In the genomic region with DNA sequence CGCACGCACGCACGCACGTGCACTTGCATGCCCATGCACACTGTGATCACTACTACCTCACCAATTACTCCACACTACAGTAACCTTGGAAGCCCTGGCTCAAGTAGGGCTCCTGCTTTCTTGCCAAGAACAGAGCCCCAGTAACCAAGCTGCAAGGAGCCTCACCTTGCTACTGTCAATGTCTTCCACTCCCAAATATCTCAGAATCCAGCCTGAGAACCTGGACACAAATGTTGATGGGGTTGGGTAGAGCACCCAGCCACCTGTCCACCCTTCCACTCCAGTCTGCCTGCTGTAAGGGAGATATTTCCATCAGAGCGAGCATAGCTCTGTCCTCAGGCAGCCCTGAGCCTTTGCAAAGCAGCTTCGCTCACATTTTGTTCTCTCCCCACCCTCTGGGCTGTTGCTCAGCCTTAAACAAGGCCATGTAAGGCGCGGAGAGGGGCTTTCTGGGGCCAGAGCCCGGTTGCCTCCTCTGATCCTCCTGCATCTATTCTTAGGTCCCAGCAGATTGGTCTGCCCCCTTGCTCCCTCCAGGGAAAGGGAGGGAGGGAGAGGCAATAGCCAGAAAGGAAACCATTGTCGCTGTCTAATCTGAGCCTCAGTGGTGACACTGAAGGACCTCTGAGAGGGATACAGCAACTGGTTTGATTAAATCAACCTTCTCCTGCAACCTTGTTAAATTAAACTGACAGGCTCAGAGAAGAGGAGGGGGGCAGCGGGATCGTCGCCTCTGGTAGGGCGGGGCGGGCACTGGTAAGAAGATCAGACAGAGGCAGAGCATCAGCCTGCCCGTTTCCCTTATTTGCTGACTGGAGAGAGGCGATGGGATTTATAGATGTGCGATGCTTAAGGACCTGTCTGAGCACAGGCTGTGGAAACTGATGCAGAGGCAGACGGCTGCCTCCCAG, we compare ENCODE assay signal across 7 mouse cellular contexts. TPM values are rescaled to one million over a fixed set of nuclear protein-coding genes. Genes with fewer than 3 reads are reported as not detected.
DNase-seq lines count a peak whose midpoint lies in the region; ATAC-seq and TF ChIP-seq lines count a peak whose summit lies in the region.

No protein-coding gene starts in this region.

- no peaks in the 10 kb centered on the region for H3K79me2 ChIP-seq in myocyte (ENCODE audit: control insufficient read depth, insufficient read depth)

- H3ac ChIP-seq in myocyte (ENCODE audit: control insufficient read depth, insufficient read length): no peak overlapping the region

- H3K27me3 ChIP-seq in lung, embryonic 15.5 days: peaks cover 23% of the 10 kb centered on the region; the same call in 1 of the 2 replicates
- H3K27me3 ChIP-seq in embryonic facial prominence, embryonic 10.5 days (replicated peaks; ENCODE audit: low read depth, poor library complexity, severe bottlenecking): peaks cover 54% of the 10 kb centered on the region
- H3K27me3 ChIP-seq in myocyte (ENCODE audit: control insufficient read depth, insufficient read depth, insufficient read length): peaks cover 21% of the 10 kb centered on the region

- no peaks in the 10 kb centered on the region for H3K36me3 ChIP-seq in lung, embryonic 15.5 days
- H3K36me3 ChIP-seq in embryonic facial prominence, embryonic 10.5 days (replicated peaks): no peaks in the 10 kb centered on the region
- H3K36me3 ChIP-seq in myocyte (ENCODE audit: control insufficient read depth, insufficient read depth): no peaks in the 10 kb centered on the region

- 35% methylated on average over 20 of the region's 20 CpGs for WGBS in lung, embryonic 15.5 days
- 26% methylated on average over 20 of the region's 20 CpGs for WGBS in embryonic facial prominence, embryonic 10.5 days

- no peak for ATAC-seq in lung, embryonic 15.5 days (ENCODE audit: borderline replicate concordance, extremely low read depth, low FRiP score, low TSS enrichment)
- no peak for ATAC-seq in inflammation-experienced regulatory T-cells, adult 6 months
- ATAC-seq in erythroblast, adult 5-6 weeks (replicated peaks; ENCODE audit: low FRiP score, poor library complexity, severe bottlenecking): no peak

- H3K9ac ChIP-seq in lung, embryonic 15.5 days: no peak overlapping the region

- peak overlapping the region; percentile 12; the same call in 1 of the 2 replicates for H3K4me2 ChIP-seq in lung, embryonic 15.5 days
- peak overlapping the region; percentile 27 for H3K4me2 ChIP-seq in myocyte (ENCODE audit: low read depth)

- no peaks in the 10 kb centered on the region for H3K9me3 ChIP-seq in lung, embryonic 15.5 days
- H3K9me3 ChIP-seq in embryonic facial prominence, embryonic 10.5 days: no peaks in the 10 kb centered on the region

- DNase-seq in lung, postnatal 25 days (ENCODE audit: low spot score): no peak
- peak; percentile 39 for DNase-seq in embryonic facial prominence, embryonic 10.5 days (ENCODE audit: low spot score)
- peak; percentile 77 for DNase-seq in heart, postnatal 4 days

- peaks cover 24% of the 10 kb centered on the region for H3K4me1 ChIP-seq in lung, embryonic 15.5 days
- peaks cover 33% of the 10 kb centered on the region for H3K4me1 ChIP-seq in embryonic facial prominence, embryonic 10.5 days

- no peak for TF ChIP-seq POLR2A in myocyte (IDR thresholded peaks at IDR 0.05; ENCODE audit: insufficient read length, low read depth)

- no peak overlapping the region for H3K4me3 ChIP-seq in lung, embryonic 15.5 days
- H3K4me3 ChIP-seq in embryonic facial prominence, embryonic 10.5 days: peak overlapping the region; percentile 36
- no peak overlapping the region for H3K4me3 ChIP-seq in myocyte

- H3K27ac ChIP-seq in lung, embryonic 15.5 days: peak overlapping the region; percentile 3; the same call in 1 of the 2 replicates
- H3K27ac ChIP-seq in embryonic facial prominence, embryonic 10.5 days (replicated peaks): peak overlapping the region; percentile 35; the same call in 1 of the 2 replicates

TF ChIP-seq in myocyte, 11 proteins besides CTCF, POLR2A, EP300 and RAD21:
- TF ChIP-seq TCF3 (IDR thresholded peaks at IDR 0.05; ENCODE audit: insufficient read length, low read depth) (no peak), REST (IDR thresholded peaks at IDR 0.05; ENCODE audit: insufficient read depth, insufficient read length) (no peak), CEBPB (IDR thresholded peaks at IDR 0.05; ENCODE audit: insufficient read depth, poor library complexity, severe bottlenecking) (no peak), E2F4 (IDR thresholded peaks at IDR 0.05; ENCODE audit: insufficient read depth) (no peak), MYOG (IDR thresholded peaks at IDR 0.05; ENCODE audit: control insufficient read depth in 1 of 3, insufficient read depth in 1 of 3, insufficient read length in 2 of 3, low read depth in 2 of 3) (no peak), POLR2AphosphoS2 (IDR thresholded peaks at IDR 0.05; ENCODE audit: insufficient read length, low read depth) (no peak), MAX (IDR thresholded peaks at IDR 0.05; ENCODE audit: low read depth) (no peak), TCF12 (IDR thresholded peaks at IDR 0.05; ENCODE audit: insufficient read depth, poor library complexity, severe bottlenecking) (no peak), MYOD1 (IDR thresholded peaks at IDR 0.05; ENCODE audit: control insufficient read depth in 1 of 3, insufficient read length in 2 of 3, low read depth in 2 of 3) (no peak), USF1 (IDR thresholded peaks at IDR 0.05; ENCODE audit: low read depth) (no peak), SRF (IDR thresholded peaks at IDR 0.05; ENCODE audit: control insufficient read depth, insufficient read length, low read depth) (no peak)

RNA-seq across cellular contexts. Expression of a gene that starts 8.4 kb away (rescaled TPM):
- 40.8 and 41.3 TPM in 2 replicates for polyA plus RNA-seq in lung, embryonic 15.5 days (2015; fragmentation: Nextera tagmentation; extraction: Ambion mirVana)
- 51.7 and 54.6 TPM in 2 replicates for polyA plus RNA-seq in embryonic facial prominence, embryonic 10.5 days (2016; fragmentation: Nextera tagmentation; extraction: Ambion mirVana)
- total RNA-seq in heart, postnatal 4 days (2021): 10 to 100 TPM; 15.6 to 16.9 TPM
- 7.5 TPM for polyA plus RNA-seq in myocyte (2012; fragmentation: generic; extraction: Trizol)
- 10 to 100 TPM in 2 of 3 experiments, 1 to 10 TPM in 1; 9.9 to 16.3 (median 13.4) TPM for polyA plus RNA-seq in inflammation-experienced regulatory T-cells, adult 6 months (2017; shearing (Covaris generic))
- total RNA-seq in erythroblast, adult 5-6 weeks (2015; ENCODE audit: low replicate concordance): 6.3 and 10.8 TPM in 2 replicates
- 9.5 and 12.3 TPM in 2 replicates for total RNA-seq in erythroblast, adult 5-6 weeks (2017; ENCODE audit: low replicate concordance)

RNA-seq across cellular contexts. Expression of a gene that starts 8.7 kb away (rescaled TPM):
- polyA plus RNA-seq in lung, embryonic 15.5 days (2015; fragmentation: Nextera tagmentation; extraction: Ambion mirVana): 2.6 TPM in 2 replicates
- polyA plus RNA-seq in embryonic facial prominence, embryonic 10.5 days (2016; fragmentation: Nextera tagmentation; extraction: Ambion mirVana): 3.4 and 3.6 TPM in 2 replicates
- total RNA-seq in heart, postnatal 4 days (2021): 10 to 100 TPM; 34.0 to 39.1 TPM
- polyA plus RNA-seq in myocyte (2012; fragmentation: generic; extraction: Trizol): 5.1 TPM
- 1 to 10 TPM; 1.5 to 2.0 (median 1.8) TPM for polyA plus RNA-seq in inflammation-experienced regulatory T-cells, adult 6 months (2017; shearing (Covaris generic))
- total RNA-seq in erythroblast, adult 5-6 weeks (2015; ENCODE audit: low replicate concordance): 0.21 TPM in 1 of 2 replicates, not detected in the other
- 0.28 TPM in 1 of 2 replicates, not detected in the other for total RNA-seq in erythroblast, adult 5-6 weeks (2017; ENCODE audit: low replicate concordance)
